In genomic region chr8:128690056-128690455, GRCm38 (mm10) we compare ENCODE assay signal across 21 mouse cellular contexts. TPM values are rescaled to one million over a fixed set of nuclear protein-coding genes. Genes with fewer than 3 reads are reported as not detected.
A peak's percentile ranks its signal among the peaks of the same experiment; 100 is the strongest.
DNase-seq lines count a peak whose midpoint lies in the region; ATAC-seq and TF ChIP-seq lines count a peak whose summit lies in the region.
"Had no signal": no experiment of that assay in that cellular context is flagged by ENCODE, and none has a peak within 500 bp of the region (broad histone marks: within the 10 kb centered on the region; RNA-seq: fewer than 3 reads in every experiment).

No protein-coding gene starts in this region.

- H3K27me3 ChIP-seq in erythroblast, embryonic 14.5 days (ENCODE audit: control insufficient read depth) = no peaks in the 10 kb centered on the region
- H3K27me3 ChIP-seq in kidney, postnatal 0 days (ENCODE audit: insufficient read depth, low read length) = no peaks in the 10 kb centered on the region
- H3K27me3 ChIP-seq in kidney, embryonic 14.5 days (ENCODE audit: control insufficient read depth, insufficient read depth, low read length) = no peaks in the 10 kb centered on the region
- H3K27me3 ChIP-seq in liver, postnatal 0 days (ENCODE audit: insufficient read depth, low read length) = no peaks in the 10 kb centered on the region
- H3K27me3 ChIP-seq in hindbrain, embryonic 12.5 days = no peaks in the 10 kb centered on the region
- H3K27me3 ChIP-seq in thymus, adult 2 months (ENCODE audit: control insufficient read depth, insufficient read depth, low read length) = no peaks in the 10 kb centered on the region
- H3K27me3 ChIP-seq: lung, embryonic 15.5 days had no signal

- H3K4me1 ChIP-seq in erythroblast, embryonic 14.5 days (ENCODE audit: control insufficient read depth) = peaks cover 69% of the 10 kb centered on the region
- H3K4me1 ChIP-seq in kidney, postnatal 0 days (replicated peaks; ENCODE audit: insufficient read depth, low read length) = peaks cover 7% of the 10 kb centered on the region
- peaks cover 16% of the 10 kb centered on the region for H3K4me1 ChIP-seq in kidney, embryonic 14.5 days (ENCODE audit: control insufficient read depth, insufficient read depth, low read length)
- H3K4me1 ChIP-seq in liver, postnatal 0 days (ENCODE audit: insufficient read depth) = peaks cover 23% of the 10 kb centered on the region
- H3K4me1 ChIP-seq in hindbrain, embryonic 12.5 days = peaks cover 25% of the 10 kb centered on the region
- H3K4me1 ChIP-seq in thymus, adult 2 months (replicated peaks; ENCODE audit: control insufficient read depth, insufficient read depth, low read length) = no peaks in the 10 kb centered on the region

- no peak; the same call in none of the 2 replicates for TF ChIP-seq EP300 in liver, postnatal 0 days (IDR thresholded peaks at IDR 0.05; ENCODE audit: low read depth)

- no peak for TF ChIP-seq CTCF in kidney, postnatal 0 days (IDR thresholded peaks at IDR 0.05; ENCODE audit: low read depth)
- no peak for TF ChIP-seq CTCF in liver, postnatal 0 days (IDR thresholded peaks at IDR 0.05; ENCODE audit: low read depth)
- TF ChIP-seq CTCF in thymus, adult 2 months (IDR thresholded peaks at IDR 0.05; ENCODE audit: borderline replicate concordance, control insufficient read depth, extremely low read depth, insufficient read depth, low read length, poor library complexity) = no peak

- H3K36me3 ChIP-seq in erythroblast, embryonic 14.5 days (ENCODE audit: control insufficient read depth) = peaks cover 3% of the 10 kb centered on the region
- H3K36me3 ChIP-seq in kidney, postnatal 0 days (ENCODE audit: insufficient read depth, low read length) = no peaks in the 10 kb centered on the region
- no peaks in the 10 kb centered on the region for H3K36me3 ChIP-seq in kidney, embryonic 14.5 days (ENCODE audit: control insufficient read depth, insufficient read depth, low read length)
- H3K36me3 ChIP-seq in liver, postnatal 0 days (replicated peaks; ENCODE audit: insufficient read depth, low read length) = no peaks in the 10 kb centered on the region
- H3K36me3 ChIP-seq in hindbrain, embryonic 12.5 days = no peaks in the 10 kb centered on the region
- no peaks in the 10 kb centered on the region for H3K36me3 ChIP-seq in thymus, adult 2 months (ENCODE audit: control insufficient read depth, insufficient read depth, low read length)
- H3K36me3 ChIP-seq: forebrain, embryonic 10.5 days; heart, embryonic 10.5 days; lung, embryonic 15.5 days had no signal

- WGBS in kidney, postnatal 0 days = 67% methylated on average over 1 of the region's 1 CpGs
- WGBS in kidney, embryonic 14.5 days = 65% methylated on average over 1 of the region's 1 CpGs
- WGBS in liver, postnatal 0 days (ENCODE audit: insufficient replicate concordance) = 80% methylated on average over 1 of the region's 1 CpGs
- WGBS in hindbrain, embryonic 12.5 days = 91% methylated on average over 1 of the region's 1 CpGs
- 95% methylated on average over 1 of the region's 1 CpGs for WGBS in thymus, adult 2 months

- DNase-seq in kidney, postnatal 0 days (ENCODE audit: low spot score) = no peak
- no peak for DNase-seq in liver, postnatal 0 days
- no peak for DNase-seq in layer of hippocampus, postnatal 36 days
- no peak for DNase-seq in thymus, adult 2 months
- DNase-seq: cerebellum, adult 11 months; cerebellum, postnatal 36 days; gastrocnemius, postnatal 14 days; midbrain, embryonic 14.5 days; retina, postnatal 1 day had no signal

- no peak for ATAC-seq in erythroblast, adult 5-6 weeks (replicated peaks; ENCODE audit: low FRiP score, poor library complexity, severe bottlenecking)
- no peak for ATAC-seq in kidney, postnatal 0 days (replicated peaks; ENCODE audit: low FRiP score, low read depth)
- ATAC-seq in kidney, embryonic 14.5 days (ENCODE audit: low FRiP score, low TSS enrichment) = no peak
- no peak for ATAC-seq in liver, postnatal 0 days
- no peak for ATAC-seq in hindbrain, embryonic 12.5 days (ENCODE audit: low FRiP score)
- ATAC-seq: CD4-positive, CD25-positive, alpha-beta regulatory T cell, adult 4 months; inflammation-experienced regulatory T-cells, adult 6 months had no signal

- no peak overlapping the region for H3K27ac ChIP-seq in kidney, postnatal 0 days
- no peak overlapping the region for H3K27ac ChIP-seq in kidney, embryonic 14.5 days (ENCODE audit: low read depth, low read length)
- H3K27ac ChIP-seq in liver, postnatal 0 days (ENCODE audit: low read depth) = no peak overlapping the region
- no peak overlapping the region for H3K27ac ChIP-seq in hindbrain, embryonic 12.5 days
- H3K27ac ChIP-seq in thymus, adult 2 months (ENCODE audit: control insufficient read depth, insufficient read depth, low read length) = no peak overlapping the region
- H3K27ac ChIP-seq: forebrain, embryonic 10.5 days; heart, embryonic 10.5 days; layer of hippocampus, adult 2 months; left cerebral cortex, adult 2 months; lung, embryonic 15.5 days; macrophage had no signal

- H3K9ac ChIP-seq in kidney, postnatal 0 days (ENCODE audit: low read depth, low read length) = no peak overlapping the region
- no peak overlapping the region for H3K9ac ChIP-seq in kidney, embryonic 14.5 days (ENCODE audit: low read depth, low read length)
- H3K9ac ChIP-seq in liver, postnatal 0 days (replicated peaks) = 0 out of 2 replicates have a peak overlapping the region, but pooled peaks have one; percentile 13
- no peak overlapping the region for H3K9ac ChIP-seq in hindbrain, embryonic 12.5 days
- H3K9ac ChIP-seq: lung, embryonic 15.5 days had no signal

- peak overlapping the region; percentile 16 for H3K4me3 ChIP-seq in erythroblast, embryonic 14.5 days (replicated peaks)
- H3K4me3 ChIP-seq in kidney, postnatal 0 days (replicated peaks; ENCODE audit: low read depth, low read length) = no peak overlapping the region
- no peak overlapping the region for H3K4me3 ChIP-seq in kidney, embryonic 14.5 days (ENCODE audit: low read length)
- H3K4me3 ChIP-seq in liver, postnatal 0 days (ENCODE audit: low read depth, low read length) = no peak overlapping the region
- no peak overlapping the region for H3K4me3 ChIP-seq in hindbrain, embryonic 12.5 days
- H3K4me3 ChIP-seq in thymus, adult 2 months (ENCODE audit: control insufficient read depth, insufficient read depth, low read length) = no peak overlapping the region
- H3K4me3 ChIP-seq: forebrain, embryonic 10.5 days; heart, embryonic 10.5 days; layer of hippocampus, adult 2 months; left cerebral cortex, adult 2 months; lung, embryonic 15.5 days had no signal

- H3K4me2 ChIP-seq in kidney, postnatal 0 days (ENCODE audit: low read length) = 0 out of 2 replicates have a peak overlapping the region, but pooled peaks have one; percentile 8
- H3K4me2 ChIP-seq in kidney, embryonic 14.5 days (replicated peaks; ENCODE audit: low read depth, low read length) = no peak overlapping the region
- peak overlapping the region; percentile 47 for H3K4me2 ChIP-seq in liver, postnatal 0 days (ENCODE audit: low read depth, low read length)
- H3K4me2 ChIP-seq in hindbrain, embryonic 12.5 days (replicated peaks) = no peak overlapping the region
- H3K4me2 ChIP-seq: lung, embryonic 15.5 days had no signal

- no peaks in the 10 kb centered on the region for H3K9me3 ChIP-seq in erythroblast, embryonic 14.5 days (ENCODE audit: control insufficient read depth, low read length)
- H3K9me3 ChIP-seq in kidney, postnatal 0 days (replicated peaks; ENCODE audit: low read length) = no peaks in the 10 kb centered on the region
- no peaks in the 10 kb centered on the region for H3K9me3 ChIP-seq in kidney, embryonic 14.5 days (ENCODE audit: control insufficient read depth, low read length)
- H3K9me3 ChIP-seq in liver, postnatal 0 days (ENCODE audit: low read length) = no peaks in the 10 kb centered on the region
- H3K9me3 ChIP-seq in hindbrain, embryonic 12.5 days (replicated peaks) = no peaks in the 10 kb centered on the region
- H3K9me3 ChIP-seq: forebrain, embryonic 10.5 days; heart, embryonic 10.5 days; lung, embryonic 15.5 days had no signal

- TF ChIP-seq POLR2A in thymus, adult 2 months (IDR thresholded peaks at IDR 0.05; ENCODE audit: control insufficient read depth, extremely low read depth, insufficient read depth, low read length, poor library complexity) = no peak

RNA-seq across cellular contexts. Expression of gene Itgb1, which starts 4.6 kb away (rescaled TPM):
- polyA plus RNA-seq in erythroblast, embryonic 14.5 days (2012) = 0.95 and 1.3 TPM in 2 replicates
- 33.8 and 37.6 TPM in 2 replicates for total RNA-seq in erythroblast, adult 5-6 weeks (2015; ENCODE audit: low replicate concordance)
- total RNA-seq in erythroblast, adult 5-6 weeks (2017; ENCODE audit: low replicate concordance) = 51.9 and 56.3 TPM in 2 replicates
- 302 and 312 TPM in 2 replicates for polyA plus RNA-seq in kidney, postnatal 0 days (2015; fragmentation: Nextera tagmentation; extraction: Ambion mirVana)
- polyA plus RNA-seq in kidney, embryonic 14.5 days (2014; fragmentation: Nextera tagmentation; extraction: Ambion mirVana) = 149 and 288 TPM in 2 replicates
- polyA plus RNA-seq in liver, postnatal 0 days (2015; fragmentation: Nextera tagmentation; extraction: Ambion mirVana) = 60.8 and 64.8 TPM in 2 replicates
- total RNA-seq in layer of hippocampus, postnatal 36 days (2021) = 10 to 100 TPM; 42.7 to 45.3 TPM
- polyA plus RNA-seq in hindbrain, embryonic 12.5 days (2016; fragmentation: Nextera tagmentation; extraction: Ambion mirVana) = 183 and 203 TPM in 2 replicates
- 29.3 and 30.6 TPM in 2 replicates for polyA plus RNA-seq in thymus, adult 2 months (2012; rRNA removed)

Comparison
In these comparisons a context has a peak if more than half of its experiments do, and no peak if none do; other contexts are left out.
1. H3K4me2 ChIP-seq: peak in kidney, postnatal 0 days (single experiment) and liver, postnatal 0 days (single experiment); none in kidney, embryonic 14.5 days (single experiment) and hindbrain, embryonic 12.5 days (single experiment).
2. RNA of gene Itgb1, which starts 4.6 kb away (polyA plus RNA-seq): 302 to 312 TPM in kidney, postnatal 0 days, 149 to 288 TPM in kidney, embryonic 14.5 days, 183 to 203 TPM in hindbrain, embryonic 12.5 days, 60.8 to 64.8 TPM in liver, postnatal 0 days and 29.3 to 30.6 TPM in thymus, adult 2 months; 0.95 to 1.3 TPM in erythroblast, embryonic 14.5 days; every median in the first group is over 10 times any median in the second.